Mouse (Mus musculus) G1E (cell line): ENCODE data around the gene Tmprss3.

Experiments
- CTCF ChIP-seq: IDR thresholded peaks from 2 replicates; pipeline ENCODE4 v1.5.1; 2012; ENCODE audit warnings: low read depth, low read length, inconsistent platforms, mixed read lengths
- GATA1 ChIP-seq: IDR thresholded peaks from 2 replicates; pipeline ENCODE4 v1.6.1; 2012; ENCODE audit warnings: borderline replicate concordance, low read length, inconsistent platforms, mixed read lengths
- POLR2AphosphoS5 ChIP-seq: IDR thresholded peaks from 2 replicates; pipeline ENCODE4 v1.6.1; 2012; ENCODE audit warnings: low read depth, low read length, inconsistent platforms; ENCODE audit not compliant: insufficient replicate concordance
- TAL1 ChIP-seq: conservative IDR thresholded peaks from 2 replicates; pipeline ENCODE4 v1.6.1; 2012; ENCODE audit warnings: low read depth, low read length, inconsistent platforms, mixed read lengths

GRCm38 (mm10) chr17:31165127-31165526 is 33.6 kb downstream of the Tmprss3 start, which contains the start of gene Tff1:
- TF ChIP-seq CTCF, result no peak
- no peak for TF ChIP-seq TAL1
- no peak for TF ChIP-seq GATA1
- no peak for TF ChIP-seq POLR2AphosphoS5
